Mouse (Mus musculus) lung, embryonic 14.5 days (tissue): Measurements from ENCODE around the gene Bfsp2. TPM values are rescaled to one million over a fixed set of nuclear protein-coding genes. Genes with fewer than 3 reads are reported as not detected.

Experiments used
- ATAC-seq: fragments of 200-750 bp; cut with Nextera tagmentation; 2 replicates; pipeline ENCODE4 v1.8.0; 2017; ENCODE audit warnings: mild to moderate bottlenecking, moderate TSS enrichment, moderate library complexity; ENCODE audit not compliant: insufficient read depth
- DNase-seq: peaks from one replicate; pipeline ENCODE4 v3.0.0-alpha.2; 2015
- H3K27ac ChIP-seq: fragments of 300-500 bp; sonication (generic); 2 replicates; pipeline ENCODE4 v1.5.1; 2014; ENCODE audit warnings: low read depth, mild to moderate bottlenecking, moderate library complexity
- H3K27me3 ChIP-seq: fragments of 300-500 bp; sonication (generic); 2 replicates; pipeline ENCODE4 v1.6.1; 2014; ENCODE audit warnings: low read length, control low read depth; ENCODE audit not compliant: insufficient read depth
- H3K36me3 ChIP-seq: fragments of 300-500 bp; sonication (generic); 2 replicates; pipeline ENCODE4 v1.6.1; 2014; ENCODE audit warnings: control low read depth; ENCODE audit not compliant: insufficient read depth
- H3K4me1 ChIP-seq: fragments of 300-500 bp; sonication (generic); 2 replicates; pipeline ENCODE4 v1.6.1; 2014; ENCODE audit warnings: antibody characterized with exemption, control low read depth; ENCODE audit not compliant: insufficient read depth
- H3K4me2 ChIP-seq: fragments of 300-500 bp; sonication (generic); 2 replicates; pipeline ENCODE4 v1.6.1; 2014; ENCODE audit warnings: mild to moderate bottlenecking
- H3K4me3 ChIP-seq: fragments of 300-500 bp; sonication (generic); 2 replicates; pipeline ENCODE4 v1.5.1; 2014; ENCODE audit warnings: low read depth, low read length
- H3K9ac ChIP-seq: fragments of 300-500 bp; sonication (generic); 2 replicates; pipeline ENCODE4 v1.6.1; 2014
- H3K9me3 ChIP-seq: fragments of 300-500 bp; sonication (generic); 2 replicates; pipeline ENCODE4 v1.6.1; 2016; ENCODE audit warnings: low read depth, low read length, control low read depth
- CTCF ChIP-seq: IDR thresholded peaks from 2 replicates; pipeline ENCODE4 v1.5.1; 2016; ENCODE audit warnings: antibody characterized with exemption, low read depth
- WGBS: fragments of 180-500 bp; shearing (Covaris S2); extraction: QIAGEN DNeasy Blood & Tissue Kit; methylation state at CpG from one replicate; pipeline ENCODE4 v1.1.7; 2014; 5-methylcytosine and 5-hydroxymethylcytosine counted together
- polyA plus RNA-seq: library from polyadenylated mRNA; unstranded; fragments of >200 nt; fragmentation: Nextera tagmentation; extraction: Ambion mirVana; gene quantifications from 2 replicates; pipeline ENCODE4 v1.2.1, GENCODE M21; 2014

Gene Bfsp2
- polyA plus RNA-seq, 1 experiment from 2014 or later: 0.50 TPM

GRCm38 (mm10) chr9:103431718-103432117 lies 48.5 kb downstream of the Bfsp2 start:
- H3K36me3 ChIP-seq: no peaks in the 10 kb centered on the region
- H3K27ac ChIP-seq: peak overlapping the region; percentile 67; the same call in 1 of the 2 replicates
- H3K27me3 ChIP-seq: no peaks in the 10 kb centered on the region
- no peak for DNase-seq
- peaks cover 8% of the 10 kb centered on the region for H3K4me1 ChIP-seq
- no peak overlapping the region for H3K4me2 ChIP-seq
- ATAC-seq: no peak
- no peak overlapping the region for H3K4me3 ChIP-seq
- H3K9ac ChIP-seq: no peak overlapping the region
- WGBS: 76% methylated on average over 1 of the region's 1 CpGs
- no peaks in the 10 kb centered on the region for H3K9me3 ChIP-seq
- no peak for TF ChIP-seq CTCF

- no peak overlapping the region for H3K4me3 ChIP-seq
- no peaks in the 10 kb centered on the region for H3K36me3 ChIP-seq
- no peaks in the 10 kb centered on the region for H3K9me3 ChIP-seq
- TF ChIP-seq CTCF: no peak
- no peaks in the 10 kb centered on the region for H3K27me3 ChIP-seq
- no peak for ATAC-seq
- no peak overlapping the region for H3K27ac ChIP-seq
- peaks cover 8% of the 10 kb centered on the region for H3K4me1 ChIP-seq
- H3K9ac ChIP-seq: no peak overlapping the region
- no peak for DNase-seq
- H3K4me2 ChIP-seq: no peak overlapping the region
- WGBS: 80% methylated on average over 13 of the region's 13 CpGs
These were observed 49.6 kb downstream of the Bfsp2 start for GRCm38 (mm10) chr9:103430431-103431220.

- Histone ChIP-seq H3K4me2 (no peak overlapping the region), H3K36me3 (no peaks in the 10 kb centered on the region), H3K4me3 (no peak overlapping the region), H3K27ac (no peak overlapping the region), H3K9me3 (no peaks in the 10 kb centered on the region), H3K9ac (no peak overlapping the region), H3K27me3 (no peaks in the 10 kb centered on the region), H3K4me1 (no peaks in the 10 kb centered on the region)
- 79% methylated on average over 11 of the region's 11 CpGs for WGBS
- TF ChIP-seq CTCF: no peak
- ATAC-seq (no peak), DNase-seq (no peak)
These were observed 53.8 kb downstream of the Bfsp2 start for GRCm38 (mm10) chr9:103426425-103426824.

GRCm38 (mm10) chr9:103424869-103425268 lies 55.4 kb downstream of the Bfsp2 start:
- Histone ChIP-seq H3K36me3 (no peaks in the 10 kb centered on the region), H3K4me2 (no peak overlapping the region), H3K9me3 (no peaks in the 10 kb centered on the region), H3K4me3 (no peak overlapping the region), H3K9ac (no peak overlapping the region), H3K27me3 (no peaks in the 10 kb centered on the region), H3K27ac (no peak overlapping the region), H3K4me1 (no peaks in the 10 kb centered on the region)
- TF ChIP-seq CTCF: no peak
- DNase-seq: no peak
- WGBS: 56% methylated on average over 11 of the region's 11 CpGs
- ATAC-seq: no peak

GRCm38 (mm10) chr9:103423951-103424350 lies 56.3 kb downstream of the Bfsp2 start:
- WGBS: 73% methylated on average over 7 of the region's 8 CpGs
- no peak overlapping the region for H3K27ac ChIP-seq

GRCm38 (mm10) chr9:103423384-103423783 lies 56.8 kb downstream of the Bfsp2 start:
- H3K4me3 ChIP-seq: no peak overlapping the region
- H3K9ac ChIP-seq: no peak overlapping the region
- no peaks in the 10 kb centered on the region for H3K4me1 ChIP-seq
- WGBS: 84% methylated on average over 7 of the region's 7 CpGs
- no peak for TF ChIP-seq CTCF
- no peaks in the 10 kb centered on the region for H3K36me3 ChIP-seq
- ATAC-seq (no peak), DNase-seq (no peak)
- H3K27ac ChIP-seq: no peak overlapping the region
- no peak overlapping the region for H3K4me2 ChIP-seq
- H3K9me3 ChIP-seq: no peaks in the 10 kb centered on the region
- no peaks in the 10 kb centered on the region for H3K27me3 ChIP-seq

More at GRCm38 (mm10) chr9:103423951-103424350, 56.3 kb downstream of the Bfsp2 start:
- Histone ChIP-seq H3K27me3 (no peaks in the 10 kb centered on the region), H3K4me1 (no peaks in the 10 kb centered on the region), H3K9me3 (no peaks in the 10 kb centered on the region), H3K36me3 (no peaks in the 10 kb centered on the region), H3K4me2 (no peak overlapping the region), H3K9ac (no peak overlapping the region), H3K4me3 (no peak overlapping the region)
- TF ChIP-seq CTCF: no peak
- ATAC-seq: no peak
- no peak for DNase-seq

- H3K27me3 ChIP-seq: no peaks in the 10 kb centered on the region
- TF ChIP-seq CTCF: no peak
- H3K9ac ChIP-seq: no peak overlapping the region
- H3K36me3 ChIP-seq: no peaks in the 10 kb centered on the region
- ATAC-seq (no peak), DNase-seq (no peak)
- H3K9me3 ChIP-seq: no peaks in the 10 kb centered on the region
- H3K4me3 ChIP-seq: no peak overlapping the region
- H3K4me2 ChIP-seq: no peak overlapping the region
- 0 out of 2 replicates have a peak, but pooled peaks cover 3% of the 10 kb centered on the region for H3K4me1 ChIP-seq
- H3K27ac ChIP-seq: no peak overlapping the region
- 54% methylated on average over 18 of the region's 18 CpGs for WGBS
These were observed 57.4 kb downstream of the Bfsp2 start for GRCm38 (mm10) chr9:103422847-103423246.
